Mouse (Mus musculus) testis, postnatal 14 days (tissue): ENCODE measurements at regions not wholly inside any gene's neighbourhood (a gene's known extent, or its start where the extent isn't known, plus 50 kb on each side); places are given as distances from the start of the nearest gene placed in this dataset.
"Not testable (repeated sequence)": the region's sequence is repeated elsewhere in the genome, so short reads cannot be mapped to it uniquely, and the experiment has no call there.

Experiments used
- DNase-seq: peaks from one replicate; pipeline ENCODE4 v3.0.0; 2021; ENCODE audit warnings: low spot score

DNA sequence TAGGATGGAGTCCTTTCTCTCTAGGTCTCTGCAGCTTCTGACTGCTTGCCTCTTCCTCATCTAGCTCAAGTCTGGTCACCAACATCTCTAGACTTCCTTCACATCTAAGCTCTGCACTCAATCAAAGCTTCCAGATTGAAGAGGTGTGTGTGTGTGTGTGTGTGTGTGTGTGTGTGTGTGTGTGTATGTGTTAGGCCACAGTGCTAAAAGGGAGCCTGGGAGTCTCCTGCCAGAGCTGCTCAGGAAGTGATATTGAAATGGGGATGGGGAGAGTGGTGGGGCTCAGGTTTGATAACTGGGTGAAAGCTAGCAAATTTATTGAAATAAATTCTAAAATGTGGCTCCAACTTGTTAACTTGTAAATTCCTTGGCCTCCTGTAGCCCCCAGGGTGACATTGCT, 73.3 kb downstream of the Gm31371 start:
- DNase-seq, result peak; percentile 3

DNA sequence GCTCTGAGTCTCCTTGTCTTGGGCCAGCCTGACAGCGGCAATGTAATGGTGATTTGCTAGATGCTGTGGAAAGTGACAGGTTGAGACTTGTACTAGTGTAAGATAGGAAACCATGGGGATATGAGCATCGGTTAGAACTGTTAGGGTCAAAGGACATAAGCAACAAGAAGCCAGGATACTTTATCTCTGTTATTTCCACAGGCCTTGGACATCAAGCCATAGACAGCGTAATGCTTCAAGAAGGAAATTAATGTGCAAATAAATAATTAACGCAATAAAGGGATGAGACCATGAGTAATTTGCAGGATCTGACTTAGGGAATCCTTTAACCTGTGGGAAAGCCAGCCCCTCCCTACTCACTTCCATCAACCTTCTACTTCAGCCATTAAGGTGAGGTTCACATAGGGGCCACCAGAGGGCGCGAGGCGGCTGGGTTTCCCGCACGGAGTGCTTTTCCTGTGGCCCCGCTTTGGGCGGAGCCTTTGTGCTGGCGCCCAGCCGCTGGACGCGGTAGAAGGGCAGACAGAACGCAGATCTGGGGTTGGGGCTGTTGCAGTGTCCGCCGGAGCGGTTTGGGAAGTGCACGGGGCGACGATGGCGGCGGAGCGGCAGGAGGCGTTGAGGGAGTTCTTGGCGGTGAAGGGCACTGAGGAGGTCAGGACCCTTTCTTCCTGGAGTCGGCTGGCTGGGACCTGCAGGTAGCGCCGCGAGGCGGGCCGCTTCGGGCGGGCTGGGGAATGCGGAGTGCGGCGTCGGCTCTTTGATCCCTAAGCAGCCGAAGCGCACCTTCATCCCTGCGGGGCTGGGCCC, 76.5 kb downstream of the Gm31371 start:
- peak; percentile 69 for DNase-seq

DNA sequence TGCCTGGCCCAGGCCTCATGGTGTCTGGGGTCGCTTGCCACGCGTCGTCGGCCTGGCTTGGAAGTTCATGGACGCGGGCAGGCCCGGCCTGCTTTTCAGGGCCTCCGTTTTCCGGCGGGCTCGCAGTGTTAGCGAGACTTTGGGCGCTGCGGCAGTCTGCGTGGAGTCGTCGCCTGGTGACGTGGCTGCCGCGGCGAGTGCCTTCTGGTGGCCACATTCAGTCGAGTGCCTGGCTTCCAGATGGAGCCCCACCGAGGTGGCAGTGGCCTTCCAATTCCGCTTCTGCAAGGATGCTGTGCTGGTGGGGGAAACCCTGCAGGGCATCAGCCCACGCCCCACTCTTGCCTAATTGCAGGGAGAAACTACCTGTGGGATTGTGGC, 77.1 kb downstream of the Gm31371 start:
- not testable (repeated sequence) for DNase-seq

DNA sequence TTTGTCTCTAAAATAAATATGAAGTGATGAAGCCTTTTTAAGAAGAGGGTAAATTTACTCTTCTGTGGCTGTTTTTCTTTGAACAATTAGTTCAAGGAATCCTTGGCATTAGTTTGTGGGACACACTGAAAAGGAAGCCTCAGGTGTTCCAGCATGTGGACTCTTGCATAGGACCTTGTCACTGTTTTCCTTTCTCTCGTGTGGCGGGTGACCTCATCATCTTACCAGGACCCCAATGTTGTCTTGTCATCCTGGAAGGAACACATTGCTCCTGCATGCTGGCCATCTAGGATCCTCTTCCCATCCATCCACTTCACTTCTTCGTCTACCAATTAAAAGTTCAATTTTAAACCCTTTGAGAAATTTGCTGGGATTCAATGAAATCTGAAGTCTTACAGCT, 104.9 kb downstream of the Gm31371 start:
- DNase-seq, result peak; percentile 30

DNA sequence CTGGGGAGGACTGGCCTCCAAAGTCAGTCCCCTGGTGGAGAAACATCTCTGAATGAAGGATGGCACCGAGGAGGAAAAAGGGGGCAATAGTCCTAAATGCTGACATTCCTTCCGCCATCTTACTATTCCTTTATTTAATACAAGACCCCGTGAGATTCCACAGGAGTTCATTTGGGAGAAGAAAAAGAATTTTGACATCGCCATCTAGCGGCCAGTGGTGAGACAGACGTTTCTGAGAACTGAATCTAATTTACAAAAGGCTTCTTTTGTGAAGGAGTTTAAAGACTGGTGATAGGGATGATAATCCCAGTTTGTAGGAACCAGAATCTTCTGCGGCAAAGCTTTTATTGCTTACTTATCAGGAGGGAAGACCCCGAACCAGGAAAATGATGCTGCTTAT, 107.8 kb downstream of the Gm31371 start:
- DNase-seq, result not testable (repeated sequence)

DNA sequence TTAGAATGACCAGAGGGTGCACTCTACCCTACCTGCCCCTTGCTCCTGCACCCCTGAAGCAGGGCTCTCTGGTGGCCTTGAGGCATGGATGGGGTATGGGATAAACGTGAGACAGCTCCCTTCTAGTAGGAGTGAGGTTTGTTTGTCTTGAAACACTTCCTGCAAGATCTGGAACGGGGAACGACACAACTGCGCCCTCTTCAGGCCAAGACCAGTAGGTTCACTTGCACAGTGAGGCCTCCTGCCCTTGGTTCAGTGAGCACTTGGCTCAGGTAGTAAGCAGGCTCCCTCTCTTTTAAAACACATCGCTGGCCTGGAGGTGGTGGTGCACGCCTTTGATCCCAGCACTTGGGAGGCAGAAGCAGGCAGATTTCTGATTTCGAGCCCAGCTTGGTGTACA, 110.1 kb downstream of the Gm31371 start:
- not testable (repeated sequence) for DNase-seq

DNA sequence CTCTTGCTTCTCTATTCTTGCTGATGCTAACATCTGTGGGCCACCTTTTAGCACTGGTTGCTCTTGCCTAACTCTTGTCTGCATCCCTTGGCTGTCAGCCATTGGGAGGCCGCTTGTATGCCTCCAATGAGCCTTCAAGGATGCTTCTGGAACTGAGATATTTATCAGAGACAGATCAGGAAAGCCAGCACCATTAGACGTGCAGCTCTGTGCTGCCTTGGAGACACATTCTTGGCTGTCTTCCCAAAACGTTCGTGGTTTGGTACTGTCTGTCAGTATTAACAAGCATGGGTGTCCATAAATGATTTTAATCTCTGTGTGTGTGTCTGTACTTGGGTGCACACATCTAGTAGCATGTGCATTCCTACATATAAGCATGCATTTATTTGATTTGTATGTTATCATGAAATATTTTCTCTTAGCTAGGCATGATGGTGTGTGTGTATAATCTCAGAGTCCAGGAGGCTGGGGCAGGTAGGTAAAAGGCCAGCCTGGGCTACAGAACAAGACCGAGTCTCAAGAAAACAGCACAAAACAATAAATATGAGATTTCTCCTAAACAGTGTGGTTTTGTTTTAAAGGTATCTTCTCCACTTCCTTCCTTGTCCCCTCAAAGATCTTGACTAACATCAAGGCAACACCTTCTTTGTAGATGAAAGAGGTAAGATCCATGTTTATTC, 111.4 kb downstream of the Gm31371 start:
- DNase-seq, result not testable (repeated sequence)

DNA sequence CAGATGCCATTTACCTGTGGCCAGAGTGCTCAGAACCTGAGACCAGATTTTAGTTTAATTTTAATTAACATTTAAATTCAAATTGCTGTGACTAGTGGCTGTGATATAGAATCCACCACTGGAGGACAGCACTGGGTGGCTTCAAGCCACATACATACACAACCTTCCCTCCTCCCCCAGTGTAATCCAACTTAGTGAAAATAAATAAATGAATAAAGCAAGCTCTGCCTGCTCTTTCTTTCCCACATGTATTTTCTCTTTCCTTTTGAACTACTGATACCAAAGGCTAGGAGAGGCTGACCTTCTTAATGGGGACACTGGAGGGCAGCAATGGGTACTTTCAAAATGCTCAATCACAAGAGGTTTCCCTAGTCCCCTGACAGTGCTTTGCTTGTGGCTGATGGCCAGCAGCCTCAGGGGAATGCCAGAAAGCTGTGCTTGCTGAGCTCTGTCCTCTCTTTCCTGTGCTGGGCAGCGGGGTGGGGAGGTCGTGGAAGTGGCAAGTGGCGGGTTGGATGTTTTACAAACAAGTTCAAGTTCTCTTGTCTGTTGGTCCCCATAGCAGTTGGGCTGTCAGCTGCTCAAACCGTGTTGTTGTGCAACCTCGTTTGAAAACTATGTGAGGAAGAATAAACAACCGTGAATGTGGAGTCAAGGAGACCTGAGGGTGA, 112.4 kb downstream of the Gm31371 start:
- not testable (repeated sequence) for DNase-seq

DNA sequence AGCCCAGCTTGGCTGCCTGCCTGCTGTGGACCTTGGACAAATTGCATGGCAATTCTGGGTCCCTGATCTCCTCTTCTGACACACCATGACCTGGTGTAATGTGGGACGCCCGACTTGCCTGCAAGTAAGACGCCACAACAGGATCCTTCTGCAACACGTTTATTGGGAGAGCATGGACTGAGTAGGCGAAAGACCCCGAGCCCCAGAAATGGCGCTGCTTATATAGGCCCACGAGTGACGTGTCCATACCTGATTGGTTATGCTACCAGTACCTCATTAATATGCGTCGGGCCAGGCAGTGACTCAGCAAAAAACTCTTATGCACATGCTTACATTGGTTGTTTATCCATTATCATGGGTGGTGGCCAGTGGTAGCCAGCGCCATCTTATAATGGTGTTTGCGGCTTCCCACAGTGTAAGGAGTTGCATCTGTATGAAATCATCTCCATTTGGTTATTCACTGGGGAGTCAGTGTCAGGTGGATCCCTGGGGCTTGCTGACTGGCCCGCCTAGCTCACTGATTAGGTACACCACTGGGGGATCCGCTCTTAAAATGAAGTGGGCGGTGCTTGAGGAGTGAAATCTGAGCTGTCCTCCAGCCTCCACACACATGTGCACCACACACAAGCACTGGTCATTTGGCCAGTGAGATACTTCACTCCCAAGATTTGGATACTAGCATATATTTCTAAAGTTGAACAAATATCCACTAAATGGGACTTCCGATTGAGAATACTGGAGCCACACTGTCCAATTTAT, 113.1 kb downstream of the Gm31371 start:
- peak; percentile 28 for DNase-seq

DNA sequence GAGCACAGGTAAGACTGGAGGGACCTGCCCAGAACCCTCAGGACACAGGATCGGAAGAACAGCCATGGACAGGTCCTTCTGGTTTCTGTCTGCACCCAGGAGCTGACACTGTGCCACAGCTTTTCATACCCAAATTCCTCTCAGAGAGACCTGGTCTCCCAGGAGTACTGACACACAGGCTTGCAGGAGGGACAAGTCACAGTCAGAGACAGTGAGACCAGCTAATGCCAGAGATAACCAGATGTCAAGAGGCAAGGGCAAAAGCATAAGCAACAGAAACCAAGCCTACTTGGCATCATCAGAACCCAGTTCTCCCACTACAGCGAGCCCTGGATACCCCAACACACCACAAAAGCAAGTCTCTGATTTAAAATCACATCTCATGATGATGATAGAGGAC, 122.3 kb downstream of the Gm31371 start:
- not testable (repeated sequence) for DNase-seq

DNA sequence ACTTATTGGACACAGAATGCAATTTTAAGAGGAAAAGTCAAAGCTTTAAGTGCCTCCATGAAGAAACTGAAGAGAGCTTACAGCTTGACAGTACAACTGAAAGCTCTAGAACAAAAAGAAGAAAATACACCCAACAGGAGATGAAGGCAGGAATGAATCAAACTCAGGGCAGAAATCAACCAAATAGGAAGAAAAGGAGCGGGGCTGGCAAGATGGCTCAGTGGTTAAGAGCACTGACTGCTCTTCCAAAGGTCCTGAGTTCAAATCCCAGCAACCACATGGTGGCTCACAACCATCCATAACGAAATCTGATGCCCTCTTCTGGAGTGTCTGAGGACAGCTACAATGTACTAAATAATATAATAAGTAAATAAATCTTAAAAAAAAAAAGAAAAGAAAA, 124.8 kb downstream of the Gm31371 start:
- peak; percentile 35 for DNase-seq

DNA sequence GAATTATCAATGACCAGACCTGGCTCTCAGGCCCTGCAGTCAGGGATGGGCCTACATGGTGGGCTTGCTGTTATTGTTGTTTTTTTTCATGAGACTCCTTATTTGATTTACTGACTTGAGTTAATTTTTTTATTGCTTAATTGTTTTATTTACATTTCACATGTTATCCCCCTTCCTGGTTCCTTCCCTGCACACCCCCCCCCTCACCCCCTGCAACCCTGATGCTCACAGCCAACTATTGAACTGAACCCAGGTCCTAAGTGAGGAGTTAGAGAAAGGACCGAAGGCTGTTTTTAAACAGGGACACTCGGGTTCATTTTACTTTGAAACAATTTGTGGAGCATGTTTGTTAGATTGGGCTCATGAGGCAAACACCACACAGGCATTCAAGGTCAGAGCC, 126.9 kb downstream of the Gm31371 start:
- DNase-seq, result not testable (repeated sequence)

DNA sequence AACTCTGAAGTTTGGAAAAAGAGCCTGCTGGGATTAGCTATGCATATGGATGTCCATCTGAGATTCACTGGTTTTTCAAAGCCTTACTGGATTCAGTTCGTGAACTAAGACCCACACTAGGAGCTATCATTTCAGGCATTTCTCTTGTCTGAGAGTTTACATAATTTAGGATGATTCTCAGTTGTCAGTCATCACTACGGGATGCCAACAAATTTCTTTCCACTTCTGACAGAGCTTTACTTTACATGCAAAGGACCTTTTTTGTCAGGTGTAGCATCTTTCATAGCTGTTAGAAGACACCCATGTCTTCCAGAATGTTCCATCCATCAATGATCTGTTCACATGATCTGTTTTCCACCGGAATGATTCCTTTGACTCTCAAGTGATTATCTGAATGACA, 154.4 kb downstream of the Gm31371 start:
- DNase-seq, result peak; percentile 7

DNA sequence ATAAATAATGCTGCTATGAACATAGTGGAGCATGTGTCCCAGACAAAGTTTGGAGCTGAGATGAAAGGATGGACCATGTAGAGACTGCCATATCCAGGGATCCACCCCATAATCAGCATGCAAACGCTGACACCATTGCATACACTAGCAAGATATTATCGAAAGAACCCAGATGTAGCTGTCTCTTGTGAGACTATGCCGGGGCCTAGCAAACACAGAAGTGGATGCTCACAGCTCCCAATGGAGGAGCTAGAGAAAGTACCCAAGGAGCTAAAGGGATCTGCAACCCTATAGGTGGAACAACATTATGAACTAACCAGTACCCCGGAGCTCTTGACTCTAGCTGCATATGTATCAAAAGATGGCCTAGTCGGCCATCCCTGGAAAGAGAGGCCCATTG, 194.9 kb downstream of the Gm31371 start:
- DNase-seq, result not testable (repeated sequence)

DNA sequence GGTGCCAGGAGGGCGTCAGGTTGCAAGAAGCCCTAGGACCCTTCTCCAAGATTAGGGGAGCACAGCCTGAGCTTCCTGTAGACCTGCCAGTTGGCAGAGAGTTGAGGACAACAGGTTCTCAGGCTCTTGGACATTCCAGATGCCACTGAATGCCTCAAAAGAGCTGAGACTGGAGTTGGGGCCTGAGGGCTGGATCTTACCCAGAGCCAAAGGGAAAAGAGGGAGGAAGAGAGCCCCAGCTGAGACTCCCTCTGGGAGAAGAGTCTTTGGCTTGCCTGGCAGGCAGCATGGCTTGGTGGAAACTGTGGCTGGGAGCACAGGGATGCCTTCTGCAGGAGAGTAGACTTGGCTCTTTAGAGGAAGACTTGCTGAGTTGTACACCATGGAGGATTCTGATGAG, 197.0 kb downstream of the Gm31371 start:
- DNase-seq, result not testable (repeated sequence)

DNA sequence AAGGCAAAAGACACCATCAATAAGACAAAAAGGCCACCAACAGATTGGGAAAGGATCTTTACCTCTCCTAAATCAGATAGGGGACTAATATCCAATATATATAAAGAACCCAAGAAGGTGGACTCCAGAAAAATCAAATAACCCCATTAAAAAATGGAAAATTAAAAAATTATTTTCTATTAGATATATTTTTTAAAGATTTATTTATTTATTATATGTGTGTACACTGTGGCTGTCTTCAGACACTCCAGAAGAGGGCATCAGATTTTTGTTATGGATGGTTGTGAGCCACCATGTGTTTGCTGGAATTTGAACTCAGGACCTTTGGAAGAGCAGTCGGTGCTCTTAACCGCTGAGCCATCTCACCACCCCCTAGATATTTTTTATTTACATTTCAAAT, 199.2 kb downstream of the Gm31371 start:
- not testable (repeated sequence) for DNase-seq

DNA sequence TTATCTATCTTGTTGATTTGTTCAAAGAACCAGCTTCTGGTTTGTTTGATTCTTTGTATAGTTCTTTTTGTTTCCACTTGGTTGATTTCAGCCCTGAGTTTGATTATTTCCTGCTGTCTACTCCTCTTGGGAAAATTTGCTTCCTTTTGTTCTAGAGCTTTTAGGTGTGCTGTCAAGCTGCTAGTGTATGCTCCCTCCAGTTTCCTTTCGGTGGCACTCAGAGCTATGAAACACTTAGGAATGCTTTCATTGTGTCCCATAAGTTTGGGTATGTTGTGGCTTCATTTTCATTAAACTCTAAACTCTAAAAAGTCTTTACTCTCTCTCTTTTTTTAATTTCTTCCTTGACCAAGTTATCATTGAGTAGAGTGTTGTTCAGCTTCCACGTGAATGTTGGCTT, 204.0 kb downstream of the Gm31371 start:
- DNase-seq, result not testable (repeated sequence)

DNA sequence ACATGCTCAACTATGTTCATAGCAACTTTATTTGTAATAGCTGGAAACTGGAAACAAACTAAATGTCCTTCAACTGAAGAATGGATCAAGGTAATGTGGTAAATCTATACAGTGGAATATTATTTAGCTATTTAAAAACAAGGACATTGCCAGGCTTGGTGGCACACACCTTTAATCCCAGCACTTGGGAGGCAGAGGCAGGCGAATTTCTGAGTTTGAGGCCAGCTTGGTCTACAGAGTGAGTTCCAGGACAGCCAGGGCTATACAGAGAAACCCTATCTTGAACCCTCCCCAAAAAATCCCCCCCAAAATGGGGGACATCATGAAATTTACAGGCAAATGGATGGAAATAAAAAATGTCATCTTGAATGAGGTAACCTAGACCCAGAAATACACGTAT, 213.6 kb downstream of the Gm31371 start:
- not testable (repeated sequence) for DNase-seq

DNA sequence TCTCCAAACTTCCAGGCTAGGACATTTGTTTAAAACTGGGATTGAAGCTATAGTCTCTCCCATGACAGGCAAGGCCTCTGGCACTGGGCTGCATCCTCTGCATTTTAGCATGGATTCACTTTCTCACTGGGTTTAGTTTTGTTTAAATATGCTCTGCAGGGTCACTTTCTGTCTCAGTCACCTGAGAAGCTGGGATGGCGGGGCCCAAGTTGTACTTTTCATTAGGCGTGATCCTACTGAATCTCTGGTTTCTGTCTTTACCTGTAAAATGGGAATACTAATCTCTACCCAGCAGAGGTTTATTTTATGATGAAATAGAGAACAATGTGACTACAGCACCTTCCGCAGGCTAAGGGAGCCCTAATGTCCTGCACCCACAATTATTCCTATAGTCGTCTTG, 216.4 kb downstream of the Gm31371 start:
- not testable (repeated sequence) for DNase-seq

DNA sequence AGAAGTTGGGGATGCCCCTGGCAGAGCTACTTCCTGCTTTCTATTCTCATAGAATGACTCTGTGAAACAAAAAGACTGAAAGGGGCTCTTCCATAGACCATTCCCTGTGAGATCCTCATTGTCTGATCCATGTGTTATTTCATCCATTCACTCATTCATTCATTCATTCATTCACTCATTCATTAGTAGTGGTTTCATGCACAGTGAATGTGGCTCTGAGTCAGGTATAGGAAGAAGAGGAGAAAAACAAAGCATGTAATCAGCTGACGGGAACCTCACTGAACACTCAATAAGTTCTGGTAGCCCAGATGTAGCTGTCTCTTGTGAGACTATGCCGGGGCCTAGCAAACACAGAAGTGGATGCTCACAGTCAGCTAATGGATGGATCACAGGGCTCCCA, 217.0 kb downstream of the Gm31371 start:
- DNase-seq, result not testable (repeated sequence)

DNA sequence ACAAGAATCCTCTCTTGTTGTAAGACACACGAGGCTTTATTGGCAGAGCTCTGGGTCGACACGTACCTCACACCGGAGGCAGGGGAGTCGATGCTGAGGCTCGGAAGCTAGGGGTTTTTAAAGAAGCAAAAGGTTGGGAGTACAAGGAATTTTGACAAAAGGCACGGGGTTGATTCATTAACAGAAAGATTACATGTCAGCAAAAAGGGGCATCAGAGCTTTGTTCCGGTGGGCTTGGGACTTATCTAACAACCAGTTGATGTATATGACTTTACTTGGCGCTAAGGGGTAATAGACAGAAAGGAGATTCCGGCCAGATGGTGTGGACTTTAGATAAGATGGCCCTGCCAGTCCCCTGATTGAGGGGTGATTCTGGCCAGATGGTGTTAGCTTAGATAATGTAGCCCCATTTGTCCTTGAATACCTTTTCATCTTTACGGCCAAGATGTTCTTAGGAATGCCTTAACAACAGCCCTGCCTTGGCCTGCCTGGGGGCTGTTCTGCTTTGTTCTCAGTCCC, 218.3 kb downstream of the Gm31371 start:
- not testable (repeated sequence) for DNase-seq
